Comparison of ENCODE assay signal across 28 mouse cellular contexts in genomic region chr7:136153621-136154020, GRCm38 (mm10).
DNase-seq lines count a peak whose midpoint lies in the region; ATAC-seq lines count a peak whose summit lies in the region.
"Had no signal": no experiment of that assay in that cellular context is flagged by ENCODE, and none has a peak within 500 bp of the region (broad histone marks: within the 10 kb centered on the region; RNA-seq: fewer than 3 reads in every experiment).

No protein-coding gene starts in this region.

- intact Hi-C loops in heart, postnatal 14 days (cut with DNase I): loop anchor here (5.0 to 10.0 kb wide), 5 partner anchors 91 to 1169 kb away; no protein-coding TSS in a partner anchor

- H3K27me3 ChIP-seq in midbrain, embryonic 11.5 days (ENCODE audit: control insufficient read depth, insufficient read depth, low read length): no peaks in the 10 kb centered on the region
- no peaks in the 10 kb centered on the region for H3K27me3 ChIP-seq in midbrain, embryonic 15.5 days (replicated peaks)
- H3K27me3 ChIP-seq in limb, embryonic 10.5 days (ENCODE audit: low read depth, poor library complexity, severe bottlenecking): no peaks in the 10 kb centered on the region
- H3K27me3 ChIP-seq: embryonic facial prominence, embryonic 15.5 days had no signal

- H3K9me3 ChIP-seq in midbrain, embryonic 11.5 days (ENCODE audit: control insufficient read depth, low read length): no peaks in the 10 kb centered on the region
- H3K9me3 ChIP-seq in midbrain, embryonic 15.5 days: no peaks in the 10 kb centered on the region
- H3K9me3 ChIP-seq in limb, embryonic 10.5 days (replicated peaks): no peaks in the 10 kb centered on the region
- H3K9me3 ChIP-seq: embryonic facial prominence, embryonic 13.5 days; embryonic facial prominence, embryonic 15.5 days; forebrain, embryonic 10.5 days; forebrain, embryonic 12.5 days had no signal

- H3K4me3 ChIP-seq in midbrain, embryonic 11.5 days (ENCODE audit: low read depth, low read length): no peak overlapping the region
- no peak overlapping the region for H3K4me3 ChIP-seq in midbrain, embryonic 15.5 days
- no peak overlapping the region for H3K4me3 ChIP-seq in limb, embryonic 10.5 days
- H3K4me3 ChIP-seq: embryonic facial prominence, embryonic 13.5 days; embryonic facial prominence, embryonic 15.5 days; erythroblast, embryonic 14.5 days; forebrain, embryonic 10.5 days; forebrain, embryonic 12.5 days had no signal

- no peak overlapping the region for H3K4me2 ChIP-seq in midbrain, embryonic 11.5 days
- no peak overlapping the region for H3K4me2 ChIP-seq in midbrain, embryonic 15.5 days
- H3K4me2 ChIP-seq: embryonic facial prominence, embryonic 13.5 days; embryonic facial prominence, embryonic 15.5 days; forebrain, embryonic 12.5 days had no signal

- DNase-seq in heart, adult 11 months: peak; percentile 82
- no peak for DNase-seq in heart, postnatal 14 days
- DNase-seq in midbrain, embryonic 11.5 days (ENCODE audit: low spot score, missing footprints): peak; percentile 62
- DNase-seq in limb, embryonic 10.5 days (ENCODE audit: low spot score): no peak
- no peak for DNase-seq in adrenal gland, postnatal 36 days
- DNase-seq in cerebellum, adult 11 months: no peak
- DNase-seq: adrenal gland, adult 2 months; adrenal gland, postnatal 10 days; adrenal gland, postnatal 25 days; B cell, adult 2 months; cerebellum, adult 18-20 months; cerebellum, adult 8-10 months; cerebellum, adult 9-11 months; cerebellum, postnatal 14 days; cerebellum, postnatal 36 days had no signal

- 72% methylated on average over 3 of the region's 3 CpGs for WGBS in midbrain, embryonic 11.5 days
- 74% methylated on average over 3 of the region's 3 CpGs for WGBS in midbrain, embryonic 15.5 days
- 82% methylated on average over 3 of the region's 3 CpGs for WGBS in limb, embryonic 10.5 days

- H3K4me1 ChIP-seq in midbrain, embryonic 11.5 days (ENCODE audit: control insufficient read depth, insufficient read depth, low read length): peaks cover 6% of the 10 kb centered on the region; the same call in 1 of the 2 replicates
- H3K4me1 ChIP-seq in midbrain, embryonic 15.5 days: peaks cover 3% of the 10 kb centered on the region; the same call in 1 of the 2 replicates
- H3K4me1 ChIP-seq in limb, embryonic 10.5 days: peaks cover 46% of the 10 kb centered on the region
- H3K4me1 ChIP-seq: embryonic facial prominence, embryonic 15.5 days had no signal

- no peaks in the 10 kb centered on the region for H3K36me3 ChIP-seq in midbrain, embryonic 11.5 days (ENCODE audit: control insufficient read depth, insufficient read depth, low read length)
- H3K36me3 ChIP-seq in midbrain, embryonic 15.5 days (replicated peaks): no peaks in the 10 kb centered on the region
- H3K36me3 ChIP-seq in limb, embryonic 10.5 days: no peaks in the 10 kb centered on the region
- H3K36me3 ChIP-seq: embryonic facial prominence, embryonic 13.5 days; embryonic facial prominence, embryonic 15.5 days; forebrain, embryonic 10.5 days; forebrain, embryonic 12.5 days; G1E had no signal

- H3K9ac ChIP-seq in midbrain, embryonic 11.5 days (ENCODE audit: low read length): no peak overlapping the region
- no peak overlapping the region for H3K9ac ChIP-seq in midbrain, embryonic 15.5 days
- H3K9ac ChIP-seq: embryonic facial prominence, embryonic 13.5 days; embryonic facial prominence, embryonic 15.5 days; forebrain, embryonic 12.5 days had no signal

- H3K27ac ChIP-seq in midbrain, embryonic 11.5 days (ENCODE audit: low read depth, low read length): no peak overlapping the region
- no peak overlapping the region for H3K27ac ChIP-seq in midbrain, embryonic 15.5 days
- H3K27ac ChIP-seq in limb, embryonic 10.5 days: peak overlapping the region; percentile 70
- H3K27ac ChIP-seq: embryonic facial prominence, embryonic 13.5 days; embryonic facial prominence, embryonic 15.5 days; forebrain, embryonic 10.5 days; forebrain, embryonic 12.5 days had no signal

- ATAC-seq in midbrain, embryonic 11.5 days (ENCODE audit: low FRiP score): no peak
- ATAC-seq in midbrain, embryonic 15.5 days (replicated peaks): no peak
- peak; percentile 21; the same call in 1 of the 2 replicates for ATAC-seq in megakaryocyte, adult 5-6 weeks (ENCODE audit: poor library complexity, severe bottlenecking)
- ATAC-seq: activated CD4-positive, CD25-positive, alpha-beta regulatory T cell, adult 4 months; CD4-positive, CD25-positive, alpha-beta regulatory T cell, adult 4 months; forebrain, embryonic 14.5 days; forebrain, embryonic 16.5 days; Patski had no signal

Comparison
In these comparisons a context has a peak if more than half of its experiments do, and no peak if none do; other contexts are left out.
1. DNase-seq: peak in heart, adult 11 months (single experiment) and midbrain, embryonic 11.5 days (single experiment); none in heart, postnatal 14 days (0 of 2), limb, embryonic 10.5 days (single experiment), adrenal gland, postnatal 36 days (0 of 2) and cerebellum, adult 11 months (single experiment).